Mouse (Mus musculus): Measurements from ENCODE around the gene Ranbp17. TPM values are rescaled to one million over a fixed set of nuclear protein-coding genes. Genes with fewer than 3 reads are reported as not detected.

Gene Ranbp17
- polyA plus RNA-seq, 2 experiments from 2014 or later = 0.11 TPM; not detected in 1

DNA sequence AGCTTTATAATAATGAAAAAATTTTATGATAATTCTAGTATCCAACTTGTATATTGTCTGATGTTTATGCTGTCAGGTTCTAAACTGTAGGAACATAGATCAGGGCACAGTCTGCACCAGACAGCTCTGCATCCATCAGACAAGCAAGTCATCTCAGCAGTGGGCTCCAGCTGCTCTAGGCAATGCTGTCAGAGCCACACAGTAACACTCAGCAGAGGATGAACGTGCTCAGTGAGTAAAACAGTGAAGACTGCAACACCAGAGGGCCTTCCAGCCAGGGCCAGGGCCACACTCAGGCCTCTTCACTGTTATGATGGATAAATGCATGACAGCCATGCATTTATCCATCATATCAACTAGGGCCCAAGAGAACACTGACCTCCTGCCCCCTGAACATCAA lies 114.2 kb downstream of the Ranbp17 start:
- no peak for ATAC-seq

DNA sequence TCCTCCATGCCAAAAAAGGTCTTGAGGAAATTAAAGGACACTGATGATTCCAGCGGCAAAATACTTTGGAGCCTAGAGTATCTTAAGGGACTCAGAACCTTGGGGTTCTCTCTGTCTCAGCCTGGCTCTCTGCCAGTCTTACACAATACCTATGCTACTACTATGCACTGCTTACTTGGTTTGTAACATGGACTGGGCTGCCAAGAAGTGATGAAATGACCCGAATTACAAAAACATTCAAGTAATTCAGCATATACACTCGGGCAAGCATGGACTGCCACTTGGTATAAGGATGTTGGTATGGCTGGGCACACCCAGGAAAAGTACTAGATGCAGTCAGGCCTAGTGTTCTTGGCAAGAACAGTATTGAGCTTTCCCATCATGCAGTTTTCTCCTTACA lies 114.8 kb downstream of the Ranbp17 start:
- ATAC-seq = no peak

DNA sequence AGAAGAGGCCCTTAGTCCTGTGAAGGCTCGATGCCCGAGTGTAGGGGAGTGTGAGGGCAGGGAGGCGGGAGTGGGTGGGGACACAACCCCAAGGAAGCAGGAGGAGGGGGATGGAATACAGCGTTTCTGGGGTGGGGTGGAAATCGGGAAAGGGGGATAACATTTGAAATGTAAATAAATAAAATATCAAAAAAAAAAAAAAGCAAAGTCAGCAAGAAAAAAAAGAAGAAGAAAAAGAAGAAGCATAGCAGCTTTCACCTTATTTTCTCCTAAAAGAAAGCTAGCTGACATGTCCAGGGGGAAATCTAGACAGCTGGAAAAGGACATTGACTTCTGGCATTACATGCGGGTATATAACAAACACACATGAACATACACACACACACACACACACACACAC lies 117.3 kb downstream of the Ranbp17 start:
- ATAC-seq = no peak

DNA sequence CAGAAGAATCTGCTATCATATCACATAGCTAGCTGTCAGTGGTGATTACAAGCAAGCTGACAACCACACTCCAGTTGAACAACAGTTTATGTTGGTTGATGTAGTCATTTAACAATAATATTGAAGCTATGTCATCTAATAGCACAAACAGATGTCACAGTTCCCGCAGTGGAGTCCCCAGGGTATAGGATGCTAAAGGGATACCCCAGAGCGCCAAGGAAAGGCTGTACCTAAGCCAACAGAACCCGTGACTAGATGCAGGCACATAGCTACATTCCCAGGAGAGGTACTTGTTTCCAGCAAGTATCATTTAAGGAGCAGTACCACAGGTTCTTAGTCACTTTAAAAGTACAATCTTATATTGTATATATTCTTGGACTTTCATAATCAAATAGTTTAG lies 119.5 kb downstream of the Ranbp17 start:
- ATAC-seq = no peak

DNA sequence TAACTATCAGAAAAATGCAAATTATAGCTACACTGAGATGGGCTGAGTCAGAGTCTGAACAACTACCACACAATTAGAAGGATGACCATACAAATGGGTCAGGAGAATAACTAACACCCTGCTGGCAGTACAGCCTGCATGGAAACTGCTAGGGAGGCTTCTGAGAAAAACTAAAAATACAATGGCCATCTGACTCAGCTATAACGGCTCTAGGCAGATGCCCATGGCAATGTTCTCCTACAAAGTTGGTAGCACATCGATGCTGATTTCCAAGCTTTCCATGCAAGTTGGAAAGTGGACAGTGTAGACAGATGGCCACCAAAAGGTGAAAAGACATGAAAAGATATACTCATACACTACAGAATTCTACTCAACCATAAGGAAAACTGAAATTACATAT lies 124.9 kb downstream of the Ranbp17 start:
- ATAC-seq = no peak

DNA sequence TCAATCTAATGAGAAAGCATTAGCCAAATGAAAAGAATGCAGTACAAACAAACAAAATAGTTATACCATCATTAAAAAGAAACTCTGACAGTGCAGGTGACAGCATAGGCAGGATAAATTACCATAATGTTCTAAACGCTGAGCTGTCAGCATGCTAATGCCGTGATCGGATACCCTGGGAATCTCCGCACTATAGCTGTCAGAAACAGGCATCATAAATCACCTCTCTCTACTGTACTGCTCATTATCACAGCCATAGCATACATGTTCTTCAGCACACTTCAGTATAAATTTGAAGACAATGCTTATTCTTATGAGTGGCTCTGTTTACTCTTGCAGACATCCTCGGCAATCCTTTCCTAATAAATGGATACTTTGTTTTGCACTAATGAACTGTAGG lies 151.7 kb downstream of the Ranbp17 start:
- no peak for ATAC-seq

DNA sequence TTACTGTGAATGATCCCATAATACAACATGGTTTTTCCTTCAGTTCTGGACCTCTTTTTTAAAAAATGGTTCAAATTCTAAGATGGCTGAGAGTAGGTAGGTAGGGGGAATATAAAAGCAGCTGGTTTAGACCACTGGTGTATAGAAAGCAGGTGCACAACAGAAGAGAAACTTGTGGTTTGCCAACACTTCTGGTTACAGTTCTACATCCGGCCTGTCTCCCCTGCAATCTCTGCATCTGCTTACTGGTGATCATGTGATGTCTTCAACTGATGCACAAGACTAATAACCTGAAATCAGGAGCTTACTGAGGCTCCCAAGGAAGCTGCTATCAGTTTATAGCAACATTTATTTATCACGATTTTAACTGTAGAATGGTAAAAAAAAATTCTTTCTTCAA lies 164.3 kb downstream of the Ranbp17 start:
- ATAC-seq = no peak

DNA sequence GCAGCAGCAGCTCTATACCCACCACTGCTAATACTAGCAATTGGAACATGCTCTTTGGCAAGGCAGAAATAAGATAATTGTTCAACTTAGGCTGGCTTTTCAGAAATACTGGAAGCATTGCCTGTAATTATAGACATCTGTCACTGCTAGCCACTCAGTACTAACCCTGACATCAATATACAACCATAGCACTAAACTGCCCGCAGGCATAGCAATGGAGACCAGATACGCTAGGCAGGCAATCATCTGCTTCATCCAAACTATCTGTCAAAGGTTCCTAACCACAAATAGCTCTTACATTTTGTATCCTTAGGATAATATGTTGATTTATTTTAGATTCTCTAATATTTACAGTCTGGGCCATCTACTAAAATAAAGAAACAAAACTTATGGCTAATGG lies 171.5 kb downstream of the Ranbp17 start:
- ATAC-seq = no peak

DNA sequence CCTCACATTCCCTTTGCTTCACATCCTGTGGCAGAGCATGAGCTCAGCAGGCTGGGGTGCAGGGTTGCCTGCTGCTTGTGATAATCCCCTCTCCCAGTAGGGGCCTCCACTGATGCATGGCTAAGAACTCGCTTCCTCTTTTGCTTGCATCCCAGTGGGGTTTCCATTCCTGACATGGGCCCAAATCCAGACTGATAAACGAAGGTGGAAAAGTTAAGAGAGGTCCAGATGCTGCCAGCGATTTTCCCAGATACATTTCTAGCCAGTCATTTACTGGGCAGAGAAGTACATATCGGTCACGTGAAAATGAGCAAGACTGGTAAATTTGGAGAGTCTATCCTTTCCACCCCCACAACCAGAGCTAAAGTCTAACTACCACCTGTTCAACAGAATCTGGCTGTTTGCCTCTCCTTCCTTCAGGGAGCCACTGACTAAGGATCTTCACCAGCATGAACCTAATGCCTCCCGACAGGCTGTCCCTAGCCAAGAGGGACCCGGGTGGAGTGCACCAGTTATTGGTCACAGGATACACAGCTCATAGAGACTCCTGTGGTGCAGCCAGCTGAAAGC lies 176.9 kb downstream of the Ranbp17 start:
- no peak for ATAC-seq

DNA sequence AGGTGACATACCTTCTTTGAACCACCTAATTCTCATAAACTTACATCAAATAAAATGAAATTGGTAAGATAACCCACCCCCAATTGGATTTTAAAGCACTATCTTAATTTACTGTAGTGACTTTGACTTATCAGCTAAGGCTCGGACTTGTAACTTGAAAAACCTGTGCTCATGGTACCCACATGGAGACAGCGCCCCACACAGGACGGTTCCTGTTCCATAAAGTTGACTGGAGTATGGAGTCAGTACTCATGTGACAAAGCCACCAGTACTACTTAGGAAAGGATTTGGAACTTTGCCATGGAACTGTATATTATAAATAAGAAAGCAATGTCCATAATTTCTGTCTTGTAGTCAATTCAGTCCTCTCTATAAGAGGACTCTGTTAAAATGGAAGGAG lies 177.9 kb downstream of the Ranbp17 start:
- ATAC-seq = no peak

DNA sequence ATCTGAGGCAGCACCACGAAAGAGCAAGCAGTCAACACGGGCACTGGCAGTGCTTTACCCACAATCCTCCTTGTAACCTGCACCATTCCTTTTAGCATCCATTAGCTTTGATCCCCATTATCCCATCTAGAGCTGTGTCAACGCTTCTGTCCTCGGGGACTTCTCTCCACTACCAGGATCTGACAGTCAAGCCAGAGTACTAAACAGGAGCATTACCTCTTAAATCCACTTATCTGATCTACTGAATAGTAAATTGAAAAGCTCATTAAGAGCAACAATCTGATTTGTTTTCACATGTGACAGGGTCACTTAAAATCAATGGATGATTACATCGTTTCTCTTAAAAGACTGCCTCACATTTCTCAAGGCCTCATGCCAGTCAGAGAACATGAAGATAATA lies 181.4 kb downstream of the Ranbp17 start:
- ATAC-seq = no peak

DNA sequence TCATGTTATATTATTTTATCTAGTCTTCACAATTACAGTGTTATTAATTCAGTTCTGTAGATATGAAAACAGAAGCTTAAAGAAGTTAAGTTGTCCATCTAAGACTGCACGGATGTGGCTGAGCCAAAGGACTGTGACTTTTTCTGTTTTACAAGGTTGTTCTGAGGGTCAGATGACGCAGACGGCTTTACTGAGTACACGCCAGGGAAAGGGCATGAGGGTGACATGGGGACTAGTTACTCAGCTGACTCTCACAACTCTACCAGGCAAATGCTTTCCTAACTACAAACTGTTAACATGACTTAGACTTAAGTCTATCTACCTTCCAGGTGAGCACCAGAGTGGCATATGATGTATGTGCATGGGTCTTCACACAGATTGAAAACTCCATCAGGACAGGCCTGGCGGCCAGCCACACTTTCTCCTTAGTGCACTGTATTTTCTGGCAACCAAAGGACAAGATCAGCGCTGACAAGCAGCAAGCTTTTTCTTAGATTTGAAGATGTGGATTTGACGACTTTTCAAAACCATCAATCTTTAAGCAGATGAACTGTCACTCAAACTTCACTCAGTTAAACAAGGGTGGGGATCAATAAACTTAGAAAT lies 194.4 kb downstream of the Ranbp17 start:
- no peak for ATAC-seq

DNA sequence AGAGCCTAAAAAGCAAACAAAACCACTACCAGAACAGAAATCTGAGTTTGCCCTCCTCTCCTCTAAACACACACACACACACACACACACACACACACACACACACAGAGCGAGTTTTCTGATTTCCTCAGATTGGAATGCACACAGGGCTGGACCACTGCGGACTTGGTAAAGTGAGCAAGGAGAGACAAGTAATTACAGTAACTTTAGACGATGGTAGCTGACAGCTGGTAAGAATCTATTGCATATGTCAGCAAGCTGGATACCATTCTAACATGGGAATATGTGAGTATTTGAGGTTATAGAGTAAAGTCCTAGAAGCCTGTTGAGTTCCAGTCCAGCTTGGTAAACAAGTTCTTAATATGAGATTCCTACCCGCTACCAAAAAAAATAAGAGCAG lies 204.0 kb downstream of the Ranbp17 start:
- no peak for ATAC-seq

DNA sequence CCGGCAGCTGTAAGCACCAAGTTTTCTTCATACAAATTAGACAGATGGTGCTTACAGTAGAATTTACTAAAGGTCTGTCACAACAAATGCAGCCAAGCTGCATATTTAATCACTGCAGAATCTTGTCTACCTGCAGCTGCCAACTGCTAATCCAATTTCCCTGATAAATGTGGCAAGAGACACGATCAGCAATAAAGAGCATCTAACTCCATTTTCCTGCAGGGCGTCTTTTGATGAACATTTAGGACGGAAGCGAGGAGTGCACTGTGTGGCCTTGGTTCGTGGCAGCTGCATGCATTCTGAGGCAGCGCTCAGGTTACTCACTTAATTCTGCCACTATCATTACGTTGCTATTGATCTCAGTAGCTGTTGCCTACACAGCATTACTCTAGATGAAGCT lies 212.7 kb downstream of the Ranbp17 start:
- ATAC-seq = no peak

DNA sequence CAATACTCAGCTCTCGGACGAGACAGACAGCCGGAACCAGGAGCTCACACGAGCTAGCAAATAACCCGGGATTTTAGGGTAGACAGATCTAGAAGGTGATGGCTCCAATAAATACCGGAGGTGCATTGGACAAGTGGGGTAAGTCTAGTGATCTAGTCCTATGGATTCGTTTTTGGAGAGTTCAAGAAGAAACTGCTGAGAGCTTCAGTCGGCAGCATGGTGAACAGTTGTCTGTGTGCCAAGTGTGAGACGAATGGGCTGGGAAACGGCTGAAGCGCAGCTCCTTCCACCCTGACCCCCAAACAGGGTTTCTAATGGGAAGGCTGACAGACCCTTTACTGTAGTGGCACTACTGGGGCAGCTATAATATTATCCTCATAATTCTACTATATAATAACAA lies 214.2 kb downstream of the Ranbp17 start:
- no peak for ATAC-seq

DNA sequence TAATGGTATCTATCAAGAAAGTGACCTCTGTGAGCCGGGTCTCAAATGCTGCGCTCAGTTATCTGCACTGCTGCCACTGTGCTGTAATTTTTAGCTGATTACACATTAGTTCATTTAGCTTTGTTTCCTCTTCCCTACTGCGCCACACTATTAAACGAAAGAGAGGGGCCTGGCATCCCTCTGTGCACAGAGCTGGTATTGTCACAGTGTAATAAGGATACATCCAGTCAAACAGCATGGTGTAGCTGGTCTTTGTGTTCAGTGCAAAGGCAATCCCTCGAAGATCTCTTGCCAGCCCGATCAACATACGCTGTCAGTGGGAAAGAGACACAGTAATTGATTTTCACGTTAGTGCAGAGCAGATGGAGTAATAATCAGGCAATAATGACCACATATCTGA lies 216.4 kb downstream of the Ranbp17 start:
- ATAC-seq = no peak

DNA sequence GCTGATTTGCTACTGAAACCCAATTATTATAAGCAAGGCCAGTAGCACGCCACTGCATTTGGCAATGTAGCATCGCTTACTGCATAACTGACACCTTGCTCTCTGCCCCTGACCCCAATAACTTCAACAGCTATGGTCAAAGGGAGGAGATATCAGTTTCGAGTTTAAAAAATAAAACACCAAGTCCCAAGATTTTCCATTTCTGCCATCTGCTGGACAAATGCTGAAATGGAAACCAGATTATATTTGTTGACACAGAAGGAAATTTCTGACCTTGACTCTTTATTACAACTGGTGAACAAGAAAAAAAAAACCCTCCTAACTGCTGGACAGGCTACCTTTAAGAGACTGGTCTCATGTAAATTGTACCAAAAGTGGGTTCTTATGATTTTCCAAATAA lies 218.1 kb downstream of the Ranbp17 start:
- ATAC-seq = no peak

DNA sequence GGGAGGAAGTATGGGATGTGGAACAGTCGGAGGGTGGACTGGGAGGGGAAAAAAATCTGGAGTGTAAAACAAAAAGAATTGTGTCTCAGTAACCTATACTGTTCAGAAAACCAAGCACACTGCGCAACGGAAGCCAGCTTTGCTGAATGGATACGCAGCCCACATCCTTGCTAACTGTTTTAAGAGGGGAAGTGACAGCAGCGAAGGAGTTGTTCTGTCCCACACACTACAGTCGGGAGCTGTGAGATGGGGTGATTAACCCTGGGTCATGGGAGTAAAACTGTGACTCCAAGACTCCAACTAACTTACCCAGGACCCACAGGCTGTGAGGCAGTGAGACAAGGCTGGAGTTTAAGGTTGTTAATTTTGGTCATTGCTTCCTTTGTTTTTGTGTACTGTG lies 219.5 kb downstream of the Ranbp17 start:
- no peak for ATAC-seq

DNA sequence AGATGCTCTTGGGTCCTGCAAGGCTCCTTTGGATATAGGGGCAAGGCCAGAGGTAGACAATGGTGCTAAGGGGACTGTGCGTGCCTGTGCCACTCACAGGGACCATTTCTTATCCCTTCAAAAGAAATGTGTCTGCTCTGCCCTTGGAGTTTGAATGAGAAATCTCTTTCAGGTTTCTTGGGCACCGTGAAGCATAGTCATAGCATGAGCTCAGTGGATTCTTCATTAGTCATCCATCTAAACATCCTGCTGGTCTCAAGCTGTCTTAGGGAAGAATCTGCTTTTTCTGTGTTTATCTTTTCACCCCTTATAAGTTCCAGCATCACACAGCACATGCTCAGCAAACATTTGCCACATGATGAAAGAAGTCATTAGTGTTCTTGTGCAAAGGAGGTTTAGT lies 235.0 kb downstream of the Ranbp17 start:
- no peak for ATAC-seq

DNA sequence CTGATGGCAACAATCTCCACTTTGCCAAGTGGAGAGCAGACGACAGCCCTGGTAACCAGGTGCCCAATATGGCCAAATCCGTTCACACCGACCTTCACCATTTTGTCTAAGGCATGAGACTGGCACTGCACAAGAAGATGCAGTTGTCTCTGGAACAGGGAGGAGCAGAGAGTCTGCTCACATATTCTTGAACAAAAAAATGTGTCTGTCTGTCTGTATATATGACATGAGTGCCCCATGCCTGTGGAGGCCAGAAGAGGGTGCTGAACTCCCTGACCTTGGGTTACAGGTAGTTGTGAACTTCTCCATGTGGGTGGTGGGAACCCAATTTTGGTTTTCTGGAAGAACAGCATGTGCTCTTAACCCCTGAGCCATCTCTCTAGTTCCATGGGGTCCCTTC lies 236.9 kb downstream of the Ranbp17 start, which contains the start of gene Gm12117:
TSS of gene Gm12117 (minus strand) at position 101 of the 400 bp plus-strand sequence.
- ATAC-seq = no peak

DNA sequence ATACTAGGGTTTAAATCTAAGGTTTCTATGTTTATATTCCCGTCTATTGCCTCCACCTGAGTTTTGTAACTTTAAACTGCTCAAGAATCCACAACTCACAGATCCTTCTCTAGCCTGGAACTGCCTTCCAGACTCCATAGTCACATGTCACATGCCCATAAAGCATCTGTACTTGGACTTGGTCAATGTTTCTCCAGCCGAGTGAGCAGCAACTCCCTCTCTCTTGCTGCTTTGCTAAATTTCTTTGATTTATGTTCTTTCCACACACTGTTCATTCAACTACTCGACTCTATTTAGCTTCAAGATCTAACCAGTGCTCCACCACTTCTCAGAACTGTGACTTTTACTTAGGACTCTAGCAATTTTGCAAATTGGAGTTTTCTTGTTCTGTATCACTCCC lies 238.7 kb downstream of the Ranbp17 start:
- ATAC-seq = no peak

DNA sequence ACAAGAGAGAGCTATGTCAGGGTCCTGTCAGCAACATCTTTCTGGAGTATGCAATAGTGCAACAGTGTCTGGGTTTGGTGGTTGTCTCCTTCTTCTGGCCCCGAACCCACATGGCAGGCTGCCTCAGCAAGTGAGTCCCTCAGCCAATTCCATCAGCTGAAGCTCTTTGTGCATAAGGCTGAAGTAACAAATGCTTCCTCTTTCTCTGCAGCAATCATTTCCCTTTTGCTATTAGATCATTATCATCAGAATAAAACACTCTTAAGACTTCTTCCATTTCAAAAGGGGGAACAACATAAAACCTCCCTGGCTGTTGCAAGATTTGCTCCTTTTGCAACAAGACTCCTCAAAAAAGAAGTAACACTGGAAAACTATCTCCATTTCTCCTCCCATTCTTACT lies 239.3 kb downstream of the Ranbp17 start:
- no peak for ATAC-seq

DNA sequence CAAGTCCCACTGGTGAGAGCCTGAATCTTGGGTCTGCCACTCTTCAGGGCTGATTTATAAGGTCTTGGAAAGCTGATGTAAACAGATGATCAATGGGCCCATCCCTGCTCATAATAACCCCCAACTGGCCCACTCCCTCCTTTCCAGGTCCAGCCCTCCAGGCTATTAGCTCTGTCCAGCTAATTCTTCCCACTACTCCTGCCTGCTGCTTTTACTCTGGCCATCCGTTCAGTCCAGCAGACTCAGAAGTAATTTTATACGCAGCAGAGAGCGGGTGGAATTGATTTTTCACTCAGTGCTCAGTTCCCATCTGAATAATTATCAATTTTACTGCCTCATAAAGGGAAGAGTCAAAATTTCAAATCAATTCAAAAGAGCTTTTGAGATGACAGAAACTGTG lies 273.3 kb downstream of the Ranbp17 start:
- no peak for ATAC-seq

DNA sequence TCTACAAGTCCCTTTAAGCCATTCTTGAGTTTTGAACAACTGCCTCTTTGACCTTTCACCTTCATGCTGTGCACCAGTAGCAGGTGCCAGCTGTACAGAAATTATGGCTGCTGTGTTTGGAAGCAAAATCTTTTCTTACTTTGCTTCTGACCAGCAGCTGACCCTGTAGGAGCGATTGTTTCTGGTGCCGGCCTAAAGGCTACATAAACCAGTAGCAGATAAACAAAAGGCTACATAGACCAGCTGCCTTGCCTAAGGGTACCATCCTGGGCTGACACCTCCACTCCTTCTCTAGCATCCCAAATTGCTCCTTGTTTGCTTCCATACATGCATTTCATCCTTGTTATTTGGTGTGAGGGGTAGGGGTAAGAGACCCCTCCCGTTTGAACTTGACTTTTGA lies 279.4 kb downstream of the Ranbp17 start:
- ATAC-seq = no peak

DNA sequence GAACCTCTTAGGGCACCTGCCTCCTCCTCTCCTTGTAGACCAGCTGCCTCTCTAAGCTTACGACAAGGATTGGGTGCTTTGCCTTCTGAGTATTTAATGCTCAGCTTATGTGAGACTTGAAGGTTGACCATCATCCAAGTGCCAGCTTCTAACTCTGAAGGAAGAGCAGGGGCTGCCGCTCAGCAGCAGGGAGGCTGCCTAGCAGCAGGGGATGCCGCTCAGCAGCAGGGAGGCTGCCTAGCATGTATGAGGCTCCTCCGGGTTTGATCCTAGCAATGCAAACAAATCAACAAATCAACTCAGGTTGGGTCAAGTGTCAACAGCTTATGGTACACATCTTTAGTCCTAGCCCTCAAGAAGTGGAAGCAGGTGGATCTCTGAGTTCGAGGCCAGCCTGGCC lies 281.5 kb downstream of the Ranbp17 start:
- ATAC-seq = no peak

Measured in activated CD4-positive, CD25-positive, alpha-beta regulatory T cell, adult 4 months (primary cell).